Mouse (Mus musculus) lung, postnatal 36 days (tissue): Measurements from ENCODE around the gene Myom1.

ENCODE experiments used
- DNase-seq: peaks from one replicate; pipeline ENCODE4 v3.0.0; 2022; ENCODE audit warnings: mixed read lengths

Myom1 gene

DNA sequence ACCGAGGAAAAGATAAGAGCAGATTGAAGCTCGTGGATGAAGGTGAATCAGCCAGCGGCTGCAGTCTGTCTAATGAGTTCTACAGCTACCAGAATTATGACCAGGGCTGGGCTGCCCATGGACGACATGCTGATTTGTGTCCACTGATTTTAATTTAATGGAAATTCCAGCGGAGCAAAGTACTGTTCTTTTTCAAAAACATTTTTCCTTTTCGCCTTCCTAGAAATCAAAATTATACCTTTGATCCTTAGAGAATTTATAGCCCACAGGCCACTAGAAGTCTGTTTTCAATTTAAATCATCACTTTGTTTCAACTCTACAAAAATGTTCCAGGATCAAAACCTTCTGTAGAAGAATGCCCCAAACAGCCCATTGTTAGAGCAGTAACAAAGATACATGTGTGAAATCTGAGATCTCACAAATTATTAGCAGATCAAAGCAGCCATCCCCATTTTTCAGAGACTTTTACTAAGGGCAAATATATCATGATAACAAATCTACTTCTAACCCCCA is 108.4 kb downstream of the Myom1 start:
- no peak for DNase-seq

DNA sequence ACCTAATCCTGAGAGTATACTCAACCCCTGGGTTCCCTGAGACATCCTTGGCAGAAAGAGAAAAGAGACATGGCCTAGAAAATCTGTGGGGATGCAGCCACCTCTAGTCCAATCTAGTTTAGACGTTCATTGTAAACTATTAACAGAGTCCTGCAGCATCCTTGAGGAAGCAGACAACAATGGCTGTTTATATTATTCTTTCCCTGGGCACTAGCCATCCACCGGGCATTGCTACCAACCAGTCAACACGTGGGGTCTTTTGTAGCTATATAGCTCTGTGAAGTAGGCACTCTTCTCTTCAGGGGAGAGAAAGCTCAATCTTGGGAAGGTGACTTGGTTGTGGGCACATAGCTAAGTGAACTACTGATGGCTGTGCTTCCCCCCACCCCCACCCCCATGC is 110.3 kb downstream of the Myom1 start:
- DNase-seq: no peak

DNA sequence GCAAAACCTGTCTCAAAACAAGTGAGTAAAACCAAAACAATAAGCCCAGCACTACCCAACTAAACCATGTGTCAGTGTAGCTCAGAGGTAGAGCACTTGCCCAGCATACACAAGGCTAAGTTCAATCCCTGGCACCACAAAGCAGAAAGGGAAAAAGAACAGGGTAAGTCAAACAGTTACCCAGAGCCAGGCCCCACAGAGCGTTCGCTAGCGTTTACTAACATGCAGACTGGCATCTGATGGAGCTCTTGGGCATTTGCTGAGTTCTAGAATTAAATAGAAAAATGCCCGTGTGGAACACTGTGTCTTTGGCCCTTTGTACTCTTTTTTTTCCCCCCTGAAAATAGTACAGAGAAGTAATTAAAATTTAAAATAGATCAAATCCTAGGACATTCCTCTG is 111.8 kb downstream of the Myom1 start:
- DNase-seq: no peak

DNA sequence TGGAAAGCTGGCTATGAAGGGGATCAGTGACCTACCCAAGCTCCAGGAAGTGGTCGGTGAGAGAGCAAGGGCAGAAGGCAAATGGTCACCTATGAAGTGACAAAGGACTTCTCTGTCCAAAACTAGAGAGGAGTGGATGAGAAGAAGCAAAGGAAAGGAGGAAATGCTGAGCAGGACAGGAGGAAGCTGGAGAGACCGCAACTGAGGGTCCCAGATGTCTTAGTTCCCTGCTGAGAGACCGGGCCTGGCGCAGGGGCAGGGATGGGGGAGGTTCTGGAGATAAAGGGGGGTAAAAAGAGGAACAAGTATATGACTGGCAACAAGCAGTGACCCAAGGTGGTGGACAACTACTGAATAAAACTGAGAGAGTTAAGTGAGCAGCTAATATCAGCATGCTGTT is 115.5 kb downstream of the Myom1 start:
- no peak for DNase-seq

DNA sequence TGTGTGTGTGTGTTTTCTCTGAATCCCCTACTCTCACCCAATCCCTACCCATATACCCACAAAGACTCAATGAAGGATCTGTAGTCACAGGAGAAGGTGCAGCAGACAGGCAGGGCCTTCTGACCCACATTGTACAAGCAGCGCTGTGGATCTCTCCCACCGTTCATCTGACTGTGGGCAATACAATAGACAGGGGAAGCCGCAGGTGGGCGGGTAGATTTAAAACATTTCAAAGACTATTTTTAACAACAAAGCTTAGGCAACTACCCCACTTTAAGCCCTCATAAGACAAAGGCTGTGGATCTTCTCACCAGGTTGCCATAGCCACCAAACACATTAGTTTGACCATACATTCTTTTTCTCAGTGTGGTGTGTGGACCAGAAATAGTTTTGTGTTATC is 116.2 kb downstream of the Myom1 start:
- no peak for DNase-seq

DNA sequence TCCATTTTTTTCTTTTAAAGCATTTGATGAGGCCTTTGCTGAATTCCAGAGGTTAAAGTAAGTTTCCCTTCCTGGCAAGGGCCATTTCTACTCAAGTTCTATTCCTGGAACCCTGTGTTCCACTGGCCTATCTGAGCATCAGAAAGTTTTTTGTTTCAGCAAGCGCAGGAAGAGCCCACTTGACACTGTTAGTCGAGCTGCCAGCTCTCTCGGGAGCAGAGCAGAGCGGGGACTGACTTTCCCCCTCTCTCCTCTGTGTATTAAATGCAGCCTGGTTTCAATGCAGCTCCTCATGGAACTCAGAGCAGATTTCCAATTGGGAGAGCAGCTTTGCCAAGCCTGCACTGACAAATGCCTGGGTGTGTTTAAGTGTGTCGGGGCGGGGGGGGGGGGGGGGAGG is 118.2 kb downstream of the Myom1 start:
- DNase-seq: peak; percentile 58

DNA sequence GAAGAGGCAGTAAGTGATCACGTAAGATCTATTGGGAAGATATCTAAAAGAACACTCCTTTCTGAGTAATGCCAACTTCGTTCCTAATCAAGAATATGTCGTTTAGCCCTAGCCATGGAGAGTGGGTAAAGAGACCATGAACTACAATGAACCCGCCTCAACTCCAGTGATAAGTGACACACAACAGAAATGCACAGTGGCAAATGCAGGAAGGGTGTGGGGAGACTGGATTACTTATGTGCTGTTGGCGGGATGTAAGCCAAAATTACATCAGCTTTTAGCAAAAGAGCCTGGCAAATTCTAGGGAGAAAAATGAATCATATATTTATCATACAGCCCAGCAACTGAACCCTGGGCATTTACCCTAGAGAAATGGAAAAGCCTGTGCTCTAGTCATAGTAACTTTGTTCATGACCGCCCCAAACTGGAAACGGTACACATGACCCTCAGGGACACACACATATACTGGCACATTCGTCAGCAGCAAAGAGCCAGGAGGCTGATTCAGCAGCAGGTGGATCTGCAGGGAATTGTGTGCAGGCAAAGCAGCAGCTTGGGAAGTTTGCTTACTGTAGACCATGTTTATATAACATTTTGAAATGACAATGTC is 121.7 kb downstream of the Myom1 start:
- DNase-seq: peak; percentile 29

DNA sequence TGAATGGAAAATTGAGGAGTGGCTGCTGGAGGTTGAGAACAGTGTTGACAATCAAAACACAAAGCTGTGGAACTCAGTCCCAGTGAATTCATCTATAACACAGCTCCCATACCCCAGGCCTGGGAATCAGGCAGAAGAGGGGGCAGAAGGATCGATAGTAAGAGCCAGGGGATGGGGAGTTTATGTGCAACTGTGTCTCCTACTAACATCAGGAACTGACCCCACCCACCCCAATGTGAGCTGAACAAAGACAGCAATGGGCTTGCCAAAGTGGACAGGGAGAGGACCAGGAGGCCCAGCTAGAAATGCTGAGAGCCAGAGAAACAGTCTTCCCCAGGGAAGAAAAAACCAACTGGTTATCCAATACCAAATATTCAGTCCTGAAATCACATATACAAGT is 122.2 kb downstream of the Myom1 start:
- DNase-seq: peak; percentile 51

DNA sequence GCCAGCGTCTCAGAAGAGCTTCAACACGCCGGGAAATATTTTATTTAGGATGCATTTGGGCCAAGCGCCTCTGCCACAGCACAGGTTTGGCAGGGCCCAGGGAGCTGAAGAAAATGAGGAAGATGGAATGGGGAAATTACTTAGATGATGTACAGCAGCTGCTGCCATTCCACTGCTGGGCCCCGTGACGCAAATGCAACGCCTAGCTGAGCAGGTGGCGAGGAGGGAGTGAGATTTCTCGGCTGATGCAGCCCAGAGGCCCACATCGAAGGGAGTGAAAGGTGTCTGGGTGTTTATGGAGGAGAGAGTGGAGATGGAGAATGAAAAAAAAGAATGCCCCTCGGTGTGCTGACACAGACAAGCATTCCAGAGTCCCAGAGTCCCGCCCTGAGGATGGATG is 123.1 kb downstream of the Myom1 start:
- DNase-seq: peak; percentile 42

DNA sequence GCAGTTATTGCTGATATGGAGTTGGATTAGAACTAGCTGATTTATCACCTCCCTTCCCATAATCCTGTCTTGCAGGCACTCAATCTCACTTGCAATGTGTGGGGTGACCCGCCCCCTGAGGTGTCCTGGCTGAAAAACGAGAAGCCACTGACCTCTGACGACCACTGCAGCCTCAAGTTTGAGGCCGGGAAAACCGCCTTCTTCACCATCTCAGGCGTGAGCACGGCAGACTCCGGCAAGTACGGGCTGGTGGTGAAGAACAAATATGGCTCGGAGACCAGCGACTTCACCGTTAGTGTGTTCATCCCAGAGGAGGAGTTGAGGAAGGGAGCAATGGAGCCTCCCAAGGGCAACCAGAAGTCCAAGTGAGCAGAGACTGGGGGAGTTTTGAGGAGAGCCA is 123.6 kb downstream of the Myom1 start:
- no peak for DNase-seq

DNA sequence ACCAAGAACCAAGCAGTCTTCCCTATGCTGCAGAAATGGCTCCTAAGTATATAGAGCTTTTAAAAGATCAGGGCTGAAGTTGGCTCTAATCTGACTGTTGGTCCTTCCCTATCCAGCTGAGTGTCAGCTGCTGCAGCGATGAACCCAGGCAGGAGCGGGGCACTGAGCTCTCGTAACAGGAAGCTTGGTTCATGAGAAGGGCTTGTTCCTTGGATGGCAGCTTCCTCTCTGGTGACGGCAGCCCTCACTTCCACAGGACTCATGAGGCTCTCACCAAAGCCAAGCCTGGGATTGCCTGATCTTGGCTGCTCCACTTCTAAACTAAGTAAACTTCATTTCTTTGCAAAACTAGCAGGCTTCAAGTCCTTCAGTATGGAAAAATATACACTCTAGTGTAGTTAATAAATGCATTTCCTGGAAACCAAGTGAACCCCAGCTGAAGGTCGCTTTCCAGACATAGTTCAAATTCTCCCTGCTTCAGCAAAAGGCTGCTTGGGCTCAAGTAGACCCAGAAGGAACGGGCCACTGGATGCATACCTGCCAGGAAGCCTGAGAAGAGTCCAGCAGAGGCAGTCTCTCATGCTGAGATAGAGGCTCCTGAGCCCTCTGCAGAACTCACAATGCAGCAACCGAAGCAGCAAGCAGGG is 125.2 kb downstream of the Myom1 start:
- DNase-seq: peak; percentile 80

DNA sequence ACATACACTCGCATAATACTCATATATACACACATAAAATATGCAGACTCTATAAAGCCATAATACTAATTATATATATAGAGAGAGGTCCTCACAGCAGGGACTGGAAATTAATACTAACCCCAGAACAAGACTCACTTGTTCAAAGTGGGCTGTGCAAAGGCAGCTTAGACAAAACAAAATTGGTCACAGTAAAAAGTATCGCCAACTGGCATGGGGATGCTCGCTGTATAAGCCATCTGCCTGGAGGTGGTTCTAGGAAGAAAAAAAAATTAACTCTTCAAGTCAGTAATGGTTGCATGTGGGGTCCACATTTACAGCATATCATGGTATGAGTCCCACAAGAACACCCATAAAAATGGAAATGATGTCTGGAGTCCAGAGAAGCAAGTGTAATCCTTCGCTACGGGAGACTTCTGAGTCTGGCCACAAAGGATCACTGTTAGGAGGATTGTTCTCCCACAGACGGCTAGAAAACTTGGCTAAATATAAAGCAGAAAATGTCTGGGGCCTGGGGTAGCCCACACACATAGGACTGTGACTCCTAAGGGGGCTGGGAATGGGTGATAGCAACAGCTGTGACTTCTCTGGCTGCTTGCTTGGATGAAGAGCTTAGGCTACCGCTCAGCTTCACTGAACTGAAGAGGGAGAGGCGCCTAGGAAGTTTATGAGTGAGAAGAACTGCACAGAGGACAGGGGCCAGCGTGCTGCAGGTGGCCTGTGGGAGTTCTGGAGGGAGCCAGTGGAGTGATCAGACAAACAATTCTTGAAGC is 127.2 kb downstream of the Myom1 start:
- no peak for DNase-seq

DNA sequence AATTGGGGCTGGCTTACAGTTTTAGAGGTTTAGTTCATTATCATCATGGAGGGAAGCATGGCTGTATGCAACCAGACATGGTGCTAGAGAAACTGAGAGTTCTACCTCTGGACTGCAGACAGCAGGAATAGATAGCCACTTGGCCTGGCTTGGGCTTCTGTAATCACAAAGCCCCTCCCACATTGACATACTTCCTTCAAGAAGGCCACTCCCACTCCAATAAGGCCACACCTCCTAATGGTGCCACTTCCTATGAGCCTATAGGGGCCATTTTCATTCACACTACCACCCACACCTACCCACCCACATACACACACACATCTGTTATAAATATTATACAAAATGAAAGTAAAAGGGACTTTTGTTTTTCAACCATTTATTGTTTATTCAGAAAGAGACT is 129.8 kb downstream of the Myom1 start:
- no peak for DNase-seq

DNA sequence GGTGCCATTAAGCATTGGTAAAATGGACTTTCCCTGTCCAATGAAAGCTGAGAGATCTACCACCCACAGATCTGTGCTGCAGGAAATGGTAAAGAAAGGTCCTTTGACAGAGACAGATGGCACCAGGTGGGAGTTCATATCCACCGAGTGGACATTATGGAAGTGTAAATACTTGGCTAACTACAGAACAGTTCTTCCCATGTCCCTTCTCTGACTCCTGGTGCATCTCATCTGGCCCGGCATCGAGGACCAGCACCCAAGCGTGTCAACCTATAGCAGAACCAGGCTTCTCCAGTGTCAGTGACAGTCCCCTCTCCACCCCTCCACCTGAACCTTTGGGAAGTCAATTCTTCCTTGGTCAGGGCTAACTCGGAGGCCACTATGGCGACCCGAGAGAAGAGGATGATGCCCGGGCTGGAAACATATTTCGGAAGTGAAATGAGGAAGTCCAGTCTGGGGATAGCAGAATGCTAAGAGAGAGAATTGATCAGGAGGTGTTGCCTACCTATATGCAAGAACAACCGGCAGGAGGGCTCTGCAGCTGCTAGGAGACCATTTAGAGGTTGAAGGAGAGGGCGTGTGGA is 130.5 kb downstream of the Myom1 start:
- DNase-seq: no peak

DNA sequence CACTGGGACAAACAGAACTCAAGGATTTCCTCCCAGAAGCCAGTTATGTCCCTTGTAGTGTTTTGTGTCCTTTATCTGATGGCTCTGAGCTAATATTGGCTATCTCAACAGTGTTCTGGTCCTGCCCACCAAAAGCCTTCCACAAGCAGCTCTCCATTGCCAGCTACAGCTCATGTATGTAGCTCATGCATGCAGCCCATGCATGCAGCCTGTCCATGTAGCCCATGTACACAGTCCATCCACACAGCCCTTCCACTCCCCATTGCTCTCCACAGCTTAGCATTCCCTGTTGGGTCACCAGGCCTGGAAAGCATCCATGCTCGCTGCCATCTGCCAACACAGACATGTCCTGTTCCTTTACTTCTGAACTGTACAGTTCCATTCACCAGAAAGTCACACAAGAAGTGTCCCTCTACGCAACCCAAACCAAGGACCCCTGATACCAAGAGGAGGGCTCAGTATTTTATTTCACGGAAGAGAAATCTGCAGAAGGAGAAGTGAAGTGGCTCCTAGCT is 132.1 kb downstream of the Myom1 start:
- DNase-seq: no peak

DNA sequence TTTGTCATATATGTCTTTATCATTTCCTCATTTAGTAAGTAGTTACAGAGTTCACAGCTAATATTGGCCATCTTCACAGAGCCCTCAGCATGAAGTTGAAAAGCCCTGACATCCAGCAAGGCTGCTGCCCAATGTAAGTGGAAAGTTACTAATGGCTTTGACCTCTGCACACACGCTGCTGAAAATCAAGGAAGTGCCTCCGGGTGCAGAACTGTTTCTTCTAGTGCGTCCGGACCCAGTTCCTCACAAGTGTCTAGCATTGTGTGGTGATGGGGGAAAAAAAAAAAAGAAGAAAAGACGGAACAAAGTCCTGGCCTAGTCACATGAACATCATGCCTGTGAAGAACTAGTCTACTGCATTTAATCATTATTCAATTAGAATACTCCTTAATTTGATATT is 132.7 kb downstream of the Myom1 start:
- DNase-seq: peak; percentile 79

DNA sequence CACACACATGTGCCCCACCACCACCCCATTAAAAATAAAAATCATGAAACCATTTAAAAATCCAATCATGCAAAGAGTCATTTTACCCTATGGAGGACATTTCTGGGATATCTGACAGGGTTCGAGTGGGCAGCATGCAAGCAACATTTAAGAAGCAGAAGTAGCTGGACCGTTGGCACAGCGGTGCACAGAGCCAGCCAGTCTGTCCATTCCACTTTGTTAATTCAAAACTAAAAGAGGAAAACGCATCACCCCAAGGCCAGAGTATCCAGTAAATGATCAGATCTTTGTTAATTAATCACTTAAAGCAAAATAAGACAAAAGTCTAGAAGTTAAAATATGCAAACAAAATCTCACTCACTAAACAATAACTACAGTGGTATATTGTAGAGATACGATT is 133.4 kb downstream of the Myom1 start:
- no peak for DNase-seq

DNA sequence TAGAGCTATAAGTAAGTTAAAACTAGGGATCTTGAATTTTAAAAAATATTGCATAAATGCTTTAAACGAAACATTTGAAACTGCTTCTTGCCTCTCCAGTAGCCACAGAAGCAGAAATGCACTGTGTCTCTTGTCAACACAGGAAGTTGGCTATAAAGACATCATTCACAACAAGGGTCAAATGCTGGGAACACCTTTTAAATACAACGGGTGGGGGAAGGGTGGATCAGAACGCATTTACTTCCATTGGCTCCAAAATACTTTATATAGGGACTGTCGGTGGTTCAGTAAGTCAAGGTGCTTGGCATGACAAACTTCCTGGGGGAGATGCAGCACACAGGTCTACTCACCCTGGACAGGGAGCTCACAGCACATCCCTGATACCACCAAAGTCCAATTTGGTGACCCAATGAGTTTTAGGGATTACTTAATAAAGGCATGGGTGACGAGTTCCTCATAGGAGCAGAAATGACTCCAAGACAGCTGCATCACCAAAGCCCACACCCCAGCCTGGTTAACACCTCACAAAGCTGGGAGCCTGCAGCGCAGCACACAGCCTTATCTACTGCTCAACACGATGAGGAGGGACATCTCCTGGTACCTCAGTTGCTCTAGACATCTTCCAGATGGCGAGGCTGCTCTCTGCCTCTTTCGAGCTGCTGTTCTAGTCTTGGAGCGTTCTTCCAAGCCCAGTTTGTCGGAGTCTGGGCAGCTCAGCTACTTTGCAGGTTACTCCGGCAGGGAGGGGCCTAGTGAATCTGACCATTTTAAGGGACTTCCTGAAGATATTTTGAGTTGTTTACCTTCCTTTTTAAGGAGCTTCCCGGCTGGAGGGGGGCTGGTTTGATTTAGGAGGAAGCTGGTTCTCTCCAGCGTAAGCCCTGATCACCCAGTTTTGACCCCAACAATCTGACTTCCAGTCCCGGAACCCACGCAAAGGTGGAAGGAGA is 134.2 kb downstream of the Myom1 start:
- DNase-seq: peak; percentile 53

DNA sequence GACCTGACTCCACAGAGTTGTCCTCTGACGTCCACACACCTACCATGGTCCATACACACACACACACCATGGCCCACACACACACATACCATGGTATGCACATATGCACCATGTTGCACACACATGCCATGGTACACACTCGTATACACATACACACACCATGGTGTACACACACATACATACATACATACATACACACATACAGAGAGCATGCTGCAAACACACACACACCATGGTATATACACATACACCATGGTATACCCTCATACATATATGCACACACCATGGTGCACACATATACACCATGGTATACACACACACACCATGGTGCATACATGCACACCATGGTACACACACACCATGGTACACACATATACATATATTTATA is 134.9 kb downstream of the Myom1 start:
- DNase-seq: no peak

DNA sequence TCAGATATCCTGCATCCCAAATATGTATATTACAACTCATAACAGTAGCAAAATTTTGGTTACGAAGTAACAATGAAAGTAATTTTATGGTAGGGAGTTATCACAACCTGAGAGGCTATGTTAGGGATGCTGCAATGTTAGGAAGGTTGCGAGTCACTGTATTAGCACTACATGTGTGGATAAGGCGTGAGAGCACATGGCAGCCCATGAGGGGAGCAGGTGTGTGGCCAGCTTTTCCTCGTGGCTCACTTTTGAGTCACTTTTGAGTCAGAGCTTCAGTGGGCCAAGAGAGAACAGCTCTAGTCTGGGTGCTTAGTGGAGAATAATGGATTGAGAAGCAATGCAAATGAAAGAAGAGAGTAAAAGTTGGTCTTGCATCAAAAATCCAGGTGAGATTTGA is 139.6 kb downstream of the Myom1 start:
- DNase-seq: no peak

DNA sequence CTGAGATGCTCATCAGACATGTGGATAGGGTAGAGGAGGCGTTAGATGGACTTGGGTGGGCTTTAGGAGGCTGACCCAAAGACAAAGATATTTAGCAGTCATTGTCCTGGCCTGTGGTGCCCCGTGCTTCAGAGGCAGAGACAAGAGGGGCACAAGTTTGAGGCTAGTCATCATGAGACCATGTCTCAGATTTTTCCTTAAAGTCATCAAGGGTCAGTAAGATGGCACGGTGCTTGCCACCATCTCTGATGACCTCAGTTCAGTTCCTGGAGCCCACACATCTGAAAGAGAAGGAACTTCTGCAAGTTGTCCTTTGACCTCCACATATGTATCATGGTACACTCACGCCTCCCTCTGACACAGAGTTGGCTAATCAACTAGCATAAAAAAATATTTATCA is 140.7 kb downstream of the Myom1 start:
- DNase-seq: no peak
